Comparison of ENCODE assay signal across 30 mouse cellular contexts in genomic region chr8:110877862-110878261, GRCm38 (mm10). TPM values are rescaled to one million over a fixed set of nuclear protein-coding genes. Genes with fewer than 3 reads are reported as not detected.
DNase-seq lines count a peak whose midpoint lies in the region; ATAC-seq lines count a peak whose summit lies in the region.
"Had no signal": no experiment of that assay in that cellular context is flagged by ENCODE, and none has a peak within 500 bp of the region (broad histone marks: within the 10 kb centered on the region; RNA-seq: fewer than 3 reads in every experiment).

No protein-coding gene starts in this region.

- no peak overlapping the region for H3K4me3 ChIP-seq in liver, embryonic 16.5 days (ENCODE audit: low read depth, low read length)
- H3K4me3 ChIP-seq: embryonic facial prominence, embryonic 10.5 days; embryonic facial prominence, embryonic 15.5 days; forebrain, embryonic 12.5 days; gastrocnemius, adult 2 months; hindbrain, embryonic 13.5 days; midbrain, embryonic 12.5 days; myocyte; neural tube, embryonic 12.5 days had no signal

- H3K27ac ChIP-seq in liver, embryonic 16.5 days (ENCODE audit: low read length), result no peak overlapping the region
- H3K27ac ChIP-seq: embryonic facial prominence, embryonic 10.5 days; embryonic facial prominence, embryonic 15.5 days; forebrain, embryonic 12.5 days; gastrocnemius, adult 2 months; hindbrain, embryonic 13.5 days; midbrain, embryonic 12.5 days; neural tube, embryonic 12.5 days had no signal

- no peaks in the 10 kb centered on the region for H3K27me3 ChIP-seq in liver, embryonic 16.5 days (ENCODE audit: control insufficient read depth, insufficient read depth, low read depth, low read length)
- H3K27me3 ChIP-seq: embryonic facial prominence, embryonic 15.5 days; forebrain, embryonic 12.5 days; hindbrain, embryonic 13.5 days; midbrain, embryonic 12.5 days; neural tube, embryonic 12.5 days had no signal

- H3K9me3 ChIP-seq in liver, embryonic 16.5 days (replicated peaks; ENCODE audit: control insufficient read depth, low read length), result no peaks in the 10 kb centered on the region
- H3K9me3 ChIP-seq: embryonic facial prominence, embryonic 10.5 days; embryonic facial prominence, embryonic 15.5 days; forebrain, embryonic 12.5 days; hindbrain, embryonic 13.5 days; midbrain, embryonic 12.5 days; neural tube, embryonic 12.5 days had no signal

- peaks cover 58% of the 10 kb centered on the region for H3K36me3 ChIP-seq in liver, embryonic 16.5 days (ENCODE audit: control insufficient read depth, insufficient read depth)

- peak; percentile 36; the same call in 1 of the 2 replicates for ATAC-seq in common myeloid progenitor, adult 5-6 weeks (replicated peaks; ENCODE audit: low read depth, poor library complexity, severe bottlenecking)
- ATAC-seq in liver, embryonic 16.5 days (ENCODE audit: low read depth), result peak; percentile 51
- ATAC-seq in megakaryocyte, adult 5-6 weeks (ENCODE audit: poor library complexity, severe bottlenecking), result no peak
- ATAC-seq: CD4-positive, CD25-positive, alpha-beta regulatory T cell, adult 4 months; intestine, embryonic 16.5 days had no signal

- H3K4me2 ChIP-seq in liver, embryonic 16.5 days (ENCODE audit: low read depth, low read length), result no peak overlapping the region
- H3K4me2 ChIP-seq: embryonic facial prominence, embryonic 15.5 days; forebrain, embryonic 12.5 days; heart, embryonic 11.5 days; hindbrain, embryonic 13.5 days; lung, embryonic 14.5 days; midbrain, embryonic 12.5 days; neural tube, embryonic 12.5 days had no signal

- 24% methylated on average over 4 of the region's 4 CpGs for WGBS in liver, embryonic 16.5 days (ENCODE audit: insufficient replicate concordance)

- peak; percentile 65 for DNase-seq in MEL-GATA-1-ER (ENCODE audit: extremely low read depth, low read depth)
- no peak for DNase-seq in right cerebral cortex, adult 2 months (ENCODE audit: low spot score in 2 of 2)
- DNase-seq in spleen, postnatal 10 days (ENCODE audit: low spot score in 2 of 2), result no peak
- DNase-seq in layer of hippocampus, postnatal 10 days (ENCODE audit: low spot score in 2 of 2), result no peak
- DNase-seq: adrenal gland, postnatal 10 days; cerebellum, adult 2 months; cerebellum, postnatal 14 days; gastrocnemius, adult 2 months; gastrocnemius, postnatal 36 days; heart, adult 18-20 months; heart, postnatal 36 days; kidney, adult 9 months; kidney, postnatal 14 days; layer of hippocampus, adult 9-11 months; lung, embryonic 14.5 days; lung, postnatal 14 days; thymus, postnatal 4 days had no signal

- peaks cover 2% of the 10 kb centered on the region for H3K4me1 ChIP-seq in liver, embryonic 16.5 days (ENCODE audit: control insufficient read depth, low read depth, low read length)
- H3K4me1 ChIP-seq: embryonic facial prominence, embryonic 10.5 days; embryonic facial prominence, embryonic 15.5 days; forebrain, embryonic 12.5 days; hindbrain, embryonic 13.5 days; midbrain, embryonic 12.5 days; neural tube, embryonic 12.5 days had no signal

- no peak overlapping the region for H3K9ac ChIP-seq in liver, embryonic 16.5 days (ENCODE audit: low read depth, low read length)
- H3K9ac ChIP-seq: embryonic facial prominence, embryonic 15.5 days; forebrain, embryonic 12.5 days; hindbrain, embryonic 13.5 days; lung, embryonic 14.5 days; midbrain, embryonic 12.5 days; neural tube, embryonic 12.5 days had no signal

RNA-seq across cellular contexts. Expression of gene Fuk, which starts 24.4 kb away (rescaled TPM):
- total RNA-seq in common myeloid progenitor, adult 5-6 weeks (2017), result 3.0 and 5.2 TPM in 2 replicates
- polyA plus RNA-seq in liver, embryonic 16.5 days (2015; fragmentation: Nextera tagmentation; extraction: Ambion mirVana), result 2.7 and 2.9 TPM in 2 replicates
- 1.5 and 3.4 TPM in 2 replicates for total RNA-seq in megakaryocyte, adult 5-6 weeks (2015)
- total RNA-seq in megakaryocyte, adult 5-6 weeks (2017), result 3.7 TPM in 2 replicates
- total RNA-seq in layer of hippocampus, postnatal 10 days (2021), result 10 to 100 TPM; 15.2 to 16.4 TPM

RNA-seq across cellular contexts. Expression of gene Sf3b3, which starts 31.3 kb away (rescaled TPM):
- total RNA-seq in common myeloid progenitor, adult 5-6 weeks (2017), result 201 and 202 TPM in 2 replicates
- 56.5 and 58.4 TPM in 2 replicates for polyA plus RNA-seq in liver, embryonic 16.5 days (2015; fragmentation: Nextera tagmentation; extraction: Ambion mirVana)
- total RNA-seq in megakaryocyte, adult 5-6 weeks (2015), result 58.4 and 63.2 TPM in 2 replicates
- total RNA-seq in megakaryocyte, adult 5-6 weeks (2017), result 74.7 and 87.7 TPM in 2 replicates
- 10 to 100 TPM; 59.8 to 63.9 TPM for total RNA-seq in layer of hippocampus, postnatal 10 days (2021)

RNA-seq across cellular contexts. Expression of gene Cog4, which starts 31.5 kb away (rescaled TPM):
- total RNA-seq in common myeloid progenitor, adult 5-6 weeks (2017), result 21.7 and 28.4 TPM in 2 replicates
- polyA plus RNA-seq in liver, embryonic 16.5 days (2015; fragmentation: Nextera tagmentation; extraction: Ambion mirVana), result 28.4 and 29.7 TPM in 2 replicates
- total RNA-seq in megakaryocyte, adult 5-6 weeks (2015), result 13.6 and 17.4 TPM in 2 replicates
- 31.8 and 35.4 TPM in 2 replicates for total RNA-seq in megakaryocyte, adult 5-6 weeks (2017)
- total RNA-seq in layer of hippocampus, postnatal 10 days (2021), result 10 to 100 TPM; 49.4 to 52.1 TPM

RNA-seq across cellular contexts. Expression of gene St3gal2, which starts 41.9 kb away (rescaled TPM):
- 7.1 and 12.6 TPM in 2 replicates for total RNA-seq in common myeloid progenitor, adult 5-6 weeks (2017)
- polyA plus RNA-seq in liver, embryonic 16.5 days (2015; fragmentation: Nextera tagmentation; extraction: Ambion mirVana), result 21.0 and 23.7 TPM in 2 replicates
- 23.1 and 25.0 TPM in 2 replicates for total RNA-seq in megakaryocyte, adult 5-6 weeks (2015)
- total RNA-seq in megakaryocyte, adult 5-6 weeks (2017), result 15.2 and 17.0 TPM in 2 replicates
- total RNA-seq in layer of hippocampus, postnatal 10 days (2021), result 10 to 100 TPM; 84.2 to 88.2 TPM
